Mouse (Mus musculus): ENCODE results near the gene Ndufa11.

Ndufa11 gene

DNA sequence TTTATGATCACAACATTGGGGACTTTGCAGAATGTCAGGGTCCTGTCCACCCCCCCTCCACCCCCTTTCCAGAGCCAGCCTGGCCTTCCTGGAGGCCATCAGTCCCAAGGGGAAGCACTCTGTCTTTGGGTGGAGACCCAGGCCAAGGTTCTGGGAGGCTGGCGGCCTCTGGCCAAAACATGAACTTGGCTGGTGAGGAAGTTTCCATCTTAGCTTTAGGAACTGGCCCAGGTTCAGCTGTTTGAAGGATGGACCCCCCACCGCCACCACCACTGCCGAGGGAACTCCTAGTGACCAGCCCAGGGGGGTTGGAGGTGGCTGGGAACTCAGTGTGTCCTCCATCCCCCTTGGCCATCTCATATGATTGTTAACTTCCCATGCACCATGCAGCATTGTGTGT, 43.5 kb downstream of the Ndufa11 start:
- no peak for DNase-seq (ENCODE audit: low spot score)

- DNase-seq (ENCODE audit: low spot score): no peak
Observed at GRCm38 (mm10) chr17:56761991-56762410, 44.4 kb downstream of the Ndufa11 start.

DNA sequence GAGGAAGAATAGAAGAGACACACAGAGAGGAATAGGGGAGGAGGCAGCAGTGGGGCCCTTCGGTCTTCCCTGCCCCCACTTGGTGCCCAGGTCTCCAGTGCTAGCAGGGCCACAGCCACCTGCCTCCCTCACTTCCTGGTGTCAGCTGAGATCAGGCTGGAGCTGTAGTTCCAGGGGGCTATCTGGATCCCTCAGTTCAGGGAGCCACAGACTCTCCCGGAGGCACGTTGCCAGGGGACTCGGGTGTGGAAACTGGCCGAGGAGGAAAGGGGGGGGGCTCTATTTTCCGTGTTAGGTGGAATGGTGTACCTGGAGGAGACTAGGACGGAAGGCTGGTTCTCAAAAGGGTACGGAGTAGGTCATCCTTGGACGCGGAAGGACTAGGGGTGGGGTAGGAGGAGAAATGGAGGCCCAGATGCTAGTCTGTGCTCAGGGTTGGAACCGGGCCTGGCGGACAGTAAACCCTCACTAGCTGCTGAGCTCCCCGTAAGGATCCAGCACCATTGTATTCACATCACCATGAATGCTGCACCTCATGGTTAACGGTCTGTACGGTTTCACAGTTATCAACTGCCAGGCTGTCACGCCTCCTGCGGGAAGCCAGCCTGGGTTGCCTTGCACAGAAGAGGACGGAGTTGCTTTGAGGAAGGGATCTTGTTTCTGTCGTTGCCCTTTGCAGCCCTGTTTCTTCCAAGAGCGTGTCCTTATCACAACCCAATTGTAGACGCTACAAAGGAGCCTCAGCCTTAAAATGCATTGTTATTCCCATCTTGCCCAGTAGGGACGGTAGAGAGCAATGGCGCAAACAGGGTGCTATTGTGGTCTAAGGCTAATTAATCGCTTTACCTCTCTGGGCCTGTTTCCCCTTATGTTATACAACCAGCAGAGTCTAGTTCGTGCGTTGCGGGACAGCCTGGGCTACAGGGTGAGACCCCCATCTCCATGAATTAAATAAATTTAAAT, 45.5 kb downstream of the Ndufa11 start:
- peak; percentile 69 for DNase-seq (ENCODE audit: low spot score)

DNA sequence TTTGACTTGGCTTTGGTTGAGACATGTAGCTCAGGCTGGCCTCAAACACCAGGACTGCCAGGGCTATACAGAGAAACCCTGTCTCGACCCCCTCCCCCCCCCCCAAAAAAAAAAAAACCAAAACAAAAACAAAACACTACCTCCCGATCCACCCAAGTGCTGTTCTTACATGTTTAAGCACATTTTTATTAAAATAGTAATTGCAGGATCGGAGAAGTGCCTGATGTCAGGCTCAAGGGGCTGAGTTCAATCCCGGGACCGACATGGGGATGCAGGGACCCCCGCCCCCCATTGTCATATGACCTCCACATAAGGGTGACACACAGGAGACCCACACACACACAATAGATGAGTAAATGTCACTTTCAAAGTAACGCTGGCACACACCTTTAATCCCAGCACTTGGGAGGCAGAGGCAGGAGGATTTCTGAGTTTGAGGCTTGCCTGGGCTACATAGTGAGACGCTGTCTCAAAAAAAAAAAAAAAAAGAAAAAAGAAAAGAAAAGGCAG, 46.2 kb downstream of the Ndufa11 start:
- DNase-seq (ENCODE audit: low spot score): no peak

- peak; percentile 83 for DNase-seq (ENCODE audit: low spot score)
Observed at GRCm38 (mm10) chr17:56764474-56765354, 47.1 kb downstream of the Ndufa11 start, which contains the start of gene Dus3l. Dus3l (plus strand) TSS chr17:56764757.

- DNase-seq (ENCODE audit: low spot score): no peak
Observed at GRCm38 (mm10) chr17:56765431-56765830, 47.9 kb downstream of the Ndufa11 start.

DNA sequence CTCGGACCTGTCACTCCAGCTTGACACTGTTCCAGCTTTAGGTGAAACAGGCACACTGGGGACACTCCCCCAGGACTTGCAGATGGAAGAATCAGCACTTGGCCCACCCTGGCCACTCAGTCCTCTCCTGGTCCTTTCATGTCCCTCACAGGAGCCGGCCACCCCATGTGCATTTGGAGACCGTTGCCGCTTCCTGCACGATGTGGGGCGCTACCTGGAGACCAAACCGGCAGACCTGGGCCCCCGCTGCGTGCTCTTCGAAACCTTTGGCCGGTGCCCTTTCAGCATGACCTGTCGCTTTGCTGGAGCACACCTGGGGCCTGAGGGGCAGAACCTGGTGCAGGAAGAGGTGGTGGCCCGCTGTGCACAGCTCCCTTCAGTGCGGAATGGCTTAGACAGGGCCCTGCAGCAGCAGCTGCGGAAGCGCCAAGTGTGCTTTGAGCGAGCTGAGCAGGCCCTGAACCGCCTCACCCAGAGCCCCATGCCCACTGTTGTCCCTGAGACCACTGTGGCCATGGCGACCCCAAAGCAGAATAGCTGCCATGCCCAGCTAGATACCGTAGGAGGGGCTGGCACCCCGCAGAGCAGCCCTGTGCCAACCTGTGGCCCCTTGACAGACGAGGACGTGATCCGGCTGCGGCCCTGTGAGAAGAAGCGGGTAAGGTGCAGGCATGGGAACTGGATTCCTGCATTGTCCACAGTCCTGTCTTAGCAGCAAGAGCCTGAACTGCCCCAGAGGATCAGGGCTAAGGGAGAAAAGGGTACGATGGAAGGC, 49.3 kb downstream of the Ndufa11 start:
- DNase-seq (ENCODE audit: low spot score): no peak

- DNase-seq (ENCODE audit: low spot score): no peak
Observed at GRCm38 (mm10) chr17:56767531-56768135, 50.1 kb downstream of the Ndufa11 start.

- no peak for DNase-seq (ENCODE audit: low spot score)
Observed at GRCm38 (mm10) chr17:56768941-56769340, 51.4 kb downstream of the Ndufa11 start.

DNA sequence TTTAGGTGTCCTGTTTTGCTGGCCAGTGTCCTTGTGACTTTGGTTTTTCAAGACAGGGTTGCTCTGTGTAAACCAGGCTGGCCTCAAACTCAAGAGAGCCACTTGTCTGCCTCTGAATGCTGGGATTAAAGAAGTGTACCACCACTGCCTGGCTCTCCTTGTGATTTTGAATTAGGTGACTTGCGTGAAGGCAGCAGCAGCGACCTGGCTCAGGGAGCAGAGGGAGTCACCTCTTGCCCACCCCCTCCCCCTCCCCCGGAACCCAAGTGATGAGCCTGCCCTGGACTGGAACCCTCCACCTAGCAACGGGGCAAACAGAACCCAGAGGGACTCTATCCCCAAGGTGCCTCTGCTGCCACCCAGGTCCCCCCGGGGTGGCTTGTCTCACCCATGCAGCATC, 52.4 kb downstream of the Ndufa11 start, which contains the start of gene Prr22:
Gene Prr22 (plus strand): TSS at position 301 of the 400 bp plus-strand sequence.
- DNase-seq (ENCODE audit: low spot score): no peak

Data from layer of hippocampus, adult 9-10 months (tissue).